In the genomic region with DNA sequence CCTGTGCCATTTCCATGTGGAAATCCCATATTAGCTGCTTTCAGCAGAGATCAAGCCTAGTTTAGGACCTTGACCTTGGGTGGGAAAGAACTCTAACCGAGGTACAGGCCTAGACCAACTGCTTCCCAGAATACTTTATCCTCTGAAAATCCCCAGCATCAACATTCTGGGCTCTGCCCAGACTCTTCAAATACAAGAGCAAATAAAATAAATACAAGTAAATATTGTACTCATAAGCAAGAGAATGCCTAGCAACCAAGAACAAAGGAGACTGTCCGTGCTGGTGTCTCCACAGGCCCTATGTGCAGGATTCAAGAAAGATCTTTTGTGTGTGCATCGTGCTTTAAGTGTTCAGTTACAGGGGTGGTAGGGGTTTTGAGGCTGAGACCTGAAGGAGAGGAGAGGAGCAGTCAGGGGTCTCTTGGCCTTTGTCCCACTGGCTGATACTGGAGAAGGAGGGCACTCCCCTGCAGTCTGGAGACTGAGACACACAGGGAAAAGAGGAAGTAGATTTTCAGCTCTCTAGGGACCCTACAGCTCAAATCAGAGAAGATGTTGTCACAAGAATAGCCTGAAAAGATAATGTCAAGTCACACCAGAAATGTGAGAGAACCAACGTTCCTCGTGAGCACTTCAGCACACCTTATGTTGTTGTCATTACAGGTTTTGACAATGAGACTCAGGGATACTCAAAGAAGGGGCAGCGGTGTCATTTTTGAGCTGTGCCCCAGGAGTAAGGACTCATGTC, we compare ENCODE assay signal across 23 mouse cellular contexts.
DNase-seq lines count a peak whose midpoint lies in the region; ATAC-seq lines count a peak whose summit lies in the region.
"Had no signal": no experiment of that assay in that cellular context is flagged by ENCODE, and none has a peak within 500 bp of the region (broad histone marks: within the 10 kb centered on the region; RNA-seq: fewer than 3 reads in every experiment).

No protein-coding gene starts in this region.

- H3K4me3 ChIP-seq in midbrain, embryonic 10.5 days = no peak overlapping the region
- H3K4me3 ChIP-seq in midbrain, embryonic 11.5 days (ENCODE audit: low read depth, low read length) = no peak overlapping the region
- H3K4me3 ChIP-seq in embryonic facial prominence, embryonic 15.5 days (replicated peaks) = no peak overlapping the region
- H3K4me3 ChIP-seq in limb, embryonic 10.5 days = no peak overlapping the region
- H3K4me3 ChIP-seq: forebrain, embryonic 12.5 days; limb, embryonic 12.5 days; liver, embryonic 12.5 days; midbrain, embryonic 13.5 days; neural tube, embryonic 12.5 days had no signal

- no peaks in the 10 kb centered on the region for H3K36me3 ChIP-seq in midbrain, embryonic 10.5 days
- H3K36me3 ChIP-seq in midbrain, embryonic 11.5 days (ENCODE audit: control insufficient read depth, insufficient read depth, low read length) = no peaks in the 10 kb centered on the region
- H3K36me3 ChIP-seq in embryonic facial prominence, embryonic 15.5 days = no peaks in the 10 kb centered on the region
- H3K36me3 ChIP-seq in limb, embryonic 10.5 days = no peaks in the 10 kb centered on the region
- H3K36me3 ChIP-seq: forebrain, embryonic 12.5 days; limb, embryonic 12.5 days; liver, embryonic 12.5 days; midbrain, embryonic 13.5 days; neural tube, embryonic 12.5 days had no signal

- peaks cover 23% of the 10 kb centered on the region for H3K27me3 ChIP-seq in midbrain, embryonic 10.5 days (ENCODE audit: low read depth, poor library complexity, severe bottlenecking)
- no peaks in the 10 kb centered on the region for H3K27me3 ChIP-seq in midbrain, embryonic 11.5 days (ENCODE audit: control insufficient read depth, insufficient read depth, low read length)
- H3K27me3 ChIP-seq in embryonic facial prominence, embryonic 15.5 days = no peaks in the 10 kb centered on the region
- peaks cover 4% of the 10 kb centered on the region; the same call in 1 of the 2 replicates for H3K27me3 ChIP-seq in limb, embryonic 10.5 days (ENCODE audit: low read depth, poor library complexity, severe bottlenecking)
- H3K27me3 ChIP-seq: liver, embryonic 12.5 days; neural tube, embryonic 12.5 days; Patski had no signal

- H3K27ac ChIP-seq in midbrain, embryonic 10.5 days (replicated peaks) = peak overlapping the region; percentile 38; the same call in 1 of the 2 replicates
- H3K27ac ChIP-seq in midbrain, embryonic 11.5 days (ENCODE audit: low read depth, low read length) = no peak overlapping the region
- peak overlapping the region; percentile 41; the same call in 1 of the 2 replicates for H3K27ac ChIP-seq in embryonic facial prominence, embryonic 15.5 days (replicated peaks)
- no peak overlapping the region for H3K27ac ChIP-seq in limb, embryonic 10.5 days
- H3K27ac ChIP-seq: forebrain, embryonic 12.5 days; limb, embryonic 12.5 days; liver, embryonic 12.5 days; midbrain, embryonic 13.5 days; neural tube, embryonic 12.5 days had no signal

- no peak overlapping the region for H3K4me2 ChIP-seq in midbrain, embryonic 11.5 days
- H3K4me2 ChIP-seq in embryonic facial prominence, embryonic 15.5 days (replicated peaks) = no peak overlapping the region
- H3K4me2 ChIP-seq: forebrain, embryonic 12.5 days; limb, embryonic 12.5 days; liver, embryonic 12.5 days; midbrain, embryonic 13.5 days; neural tube, embryonic 12.5 days had no signal

- H3K9me3 ChIP-seq in midbrain, embryonic 10.5 days (replicated peaks) = no peaks in the 10 kb centered on the region
- no peaks in the 10 kb centered on the region for H3K9me3 ChIP-seq in midbrain, embryonic 11.5 days (ENCODE audit: control insufficient read depth, low read length)
- no peaks in the 10 kb centered on the region for H3K9me3 ChIP-seq in embryonic facial prominence, embryonic 15.5 days (replicated peaks)
- H3K9me3 ChIP-seq in limb, embryonic 10.5 days (replicated peaks) = no peaks in the 10 kb centered on the region
- H3K9me3 ChIP-seq: forebrain, embryonic 12.5 days; limb, embryonic 12.5 days; liver, embryonic 12.5 days; midbrain, embryonic 13.5 days; neural tube, embryonic 12.5 days had no signal

- WGBS in midbrain, embryonic 10.5 days = 78% methylated on average over 6 of the region's 6 CpGs
- WGBS in midbrain, embryonic 11.5 days = 75% methylated on average over 6 of the region's 6 CpGs
- WGBS in embryonic facial prominence, embryonic 15.5 days = 72% methylated on average over 6 of the region's 6 CpGs
- 90% methylated on average over 6 of the region's 6 CpGs for WGBS in limb, embryonic 10.5 days

- H3K9ac ChIP-seq in midbrain, embryonic 11.5 days (ENCODE audit: low read length) = no peak overlapping the region
- no peak overlapping the region for H3K9ac ChIP-seq in embryonic facial prominence, embryonic 15.5 days
- H3K9ac ChIP-seq: forebrain, embryonic 12.5 days; limb, embryonic 12.5 days; liver, embryonic 12.5 days; midbrain, embryonic 13.5 days; neural tube, embryonic 12.5 days had no signal

- no peak for DNase-seq in midbrain, embryonic 10.5 days (ENCODE audit: low spot score)
- DNase-seq in midbrain, embryonic 11.5 days (ENCODE audit: low spot score, missing footprints) = no peak
- DNase-seq in left cerebral cortex, adult 18-20 months (ENCODE audit: low spot score in 2 of 2) = no peak
- DNase-seq in adrenal gland, postnatal 4 days (ENCODE audit: low spot score in 2 of 2) = no peak
- DNase-seq in limb, embryonic 10.5 days (ENCODE audit: low spot score) = no peak
- DNase-seq: adrenal gland, postnatal 25 days; cerebellum, adult 18-20 months; cerebellum, postnatal 25 days; heart, adult 18-20 months; kidney, adult 9 months; kidney, postnatal 25 days; layer of hippocampus, adult 9-11 months; lung, adult 2 months; lung, postnatal 36 days; thymus, adult 18-20 months had no signal

- no peak for ATAC-seq in midbrain, embryonic 11.5 days (ENCODE audit: low FRiP score)
- ATAC-seq in embryonic facial prominence, embryonic 15.5 days (ENCODE audit: insufficient number of reproducible peaks, low FRiP score, low TSS enrichment, low read depth) = no peak
- ATAC-seq in neutrophil, adult 5-6 weeks (ENCODE audit: extremely low read depth, insufficient number of reproducible peaks, low FRiP score, poor library complexity, severe bottlenecking) = peak; percentile 71
- ATAC-seq: liver, embryonic 12.5 days; midbrain, embryonic 13.5 days; Patski had no signal

- peaks cover 39% of the 10 kb centered on the region for H3K4me1 ChIP-seq in midbrain, embryonic 10.5 days
- H3K4me1 ChIP-seq in midbrain, embryonic 11.5 days (ENCODE audit: control insufficient read depth, insufficient read depth, low read length) = peaks cover 2% of the 10 kb centered on the region; the same call in 1 of the 2 replicates
- peaks cover 5% of the 10 kb centered on the region; the same call in 1 of the 2 replicates for H3K4me1 ChIP-seq in embryonic facial prominence, embryonic 15.5 days
- H3K4me1 ChIP-seq in limb, embryonic 10.5 days = peaks cover 6% of the 10 kb centered on the region; the same call in 1 of the 2 replicates
- H3K4me1 ChIP-seq: liver, embryonic 12.5 days had no signal

Comparison
In these comparisons a context has a peak if more than half of its experiments do, and no peak if none do; other contexts are left out.
1. H3K27ac ChIP-seq: peak in midbrain, embryonic 10.5 days (single experiment) and embryonic facial prominence, embryonic 15.5 days (single experiment); none in midbrain, embryonic 11.5 days (single experiment) and limb, embryonic 10.5 days (single experiment).